In the genomic region with DNA sequence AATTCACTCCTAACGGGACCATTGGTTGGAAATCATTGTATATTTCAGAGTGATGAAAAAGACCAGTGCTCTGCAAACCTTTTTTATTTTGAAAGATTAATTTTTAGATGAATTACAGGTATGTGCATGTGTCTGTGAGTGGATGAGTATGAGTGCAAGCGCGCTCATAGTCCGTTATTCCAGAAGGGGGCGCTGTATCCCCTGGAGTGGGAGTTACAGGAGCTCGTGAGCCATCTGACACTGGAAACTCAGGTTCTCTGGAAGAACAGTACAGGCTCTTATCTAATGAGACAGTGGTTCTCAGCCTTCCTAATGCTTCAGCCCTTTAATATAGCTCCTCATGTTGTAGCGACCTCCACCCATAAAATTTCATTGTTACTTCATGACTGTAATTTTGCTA, we compare ENCODE assay signal across 19 mouse cellular contexts. TPM values are rescaled to one million over a fixed set of nuclear protein-coding genes. Genes with fewer than 3 reads are reported as not detected.
DNase-seq lines count a peak whose midpoint lies in the region; ATAC-seq and TF ChIP-seq lines count a peak whose summit lies in the region.
"Had no signal": no experiment of that assay in that cellular context is flagged by ENCODE, and none has a peak within 500 bp of the region (broad histone marks: within the 10 kb centered on the region; RNA-seq: fewer than 3 reads in every experiment).

No protein-coding gene starts in this region.

- WGBS in intestine, postnatal 0 days, result 78% methylated on average over 7 of the region's 7 CpGs
- WGBS in intestine, embryonic 16.5 days, result 75% methylated on average over 7 of the region's 7 CpGs

- ATAC-seq in intestine, postnatal 0 days, result no peak
- no peak for ATAC-seq in intestine, embryonic 16.5 days
- ATAC-seq: activated CD4-positive, CD25-positive, alpha-beta regulatory T cell, adult 4 months; forebrain, embryonic 15.5 days; hindbrain, embryonic 16.5 days; midbrain, embryonic 16.5 days had no signal

- H3K27ac ChIP-seq in intestine, postnatal 0 days (ENCODE audit: low read depth, low read length), result no peak overlapping the region
- no peak overlapping the region for H3K27ac ChIP-seq in intestine, embryonic 16.5 days (ENCODE audit: low read length)
- H3K27ac ChIP-seq: forebrain, embryonic 15.5 days; liver, embryonic 13.5 days; neural tube, embryonic 13.5 days had no signal

- H3K27me3 ChIP-seq in intestine, postnatal 0 days (replicated peaks; ENCODE audit: control insufficient read depth, insufficient read depth, low read length), result no peaks in the 10 kb centered on the region
- no peaks in the 10 kb centered on the region for H3K27me3 ChIP-seq in intestine, embryonic 16.5 days (replicated peaks; ENCODE audit: control insufficient read depth, insufficient read depth, low read length)
- H3K27me3 ChIP-seq: forebrain, embryonic 15.5 days; liver, embryonic 13.5 days; neural tube, embryonic 13.5 days had no signal

- H3K4me2 ChIP-seq in intestine, postnatal 0 days (replicated peaks; ENCODE audit: low read depth), result no peak overlapping the region
- H3K4me2 ChIP-seq in intestine, embryonic 16.5 days (ENCODE audit: low read depth, low read length), result no peak overlapping the region
- H3K4me2 ChIP-seq: forebrain, embryonic 15.5 days; liver, embryonic 13.5 days; neural tube, embryonic 13.5 days had no signal

- peak; percentile 32 for DNase-seq in thymus, postnatal 0 days (ENCODE audit: low spot score)
- DNase-seq in thymus, postnatal 25 days, result no peak
- DNase-seq in induced T-regulatory cell, adult 2 months (ENCODE audit: low read depth), result peak; percentile 27
- DNase-seq in Muller cell, postnatal 12 days (ENCODE audit: inconsistent ontology term), result no peak
- DNase-seq in natural killer cell, adult 2 months (ENCODE audit: low spot score in 2 of 2), result no peak
- DNase-seq in lung, postnatal 25 days (ENCODE audit: low spot score), result no peak
- DNase-seq: cerebellum, adult 18-20 months; heart, postnatal 14 days; layer of hippocampus, adult 9-11 months; liver, embryonic 13.5 days; lung, postnatal 4 days; right cerebral cortex, postnatal 14 days had no signal

- peak; percentile 24; the same call in 1 of the 2 replicates for TF ChIP-seq CTCF in intestine, postnatal 0 days (IDR thresholded peaks at IDR 0.05; ENCODE audit: low read depth)

- H3K4me3 ChIP-seq in intestine, postnatal 0 days (ENCODE audit: low read depth, low read length), result no peak overlapping the region
- H3K4me3 ChIP-seq in intestine, embryonic 16.5 days (ENCODE audit: low read length), result no peak overlapping the region
- H3K4me3 ChIP-seq: forebrain, embryonic 15.5 days; liver, embryonic 13.5 days; neural tube, embryonic 13.5 days had no signal

- H3K9ac ChIP-seq in intestine, postnatal 0 days (ENCODE audit: low read depth, low read length), result no peak overlapping the region
- H3K9ac ChIP-seq in intestine, embryonic 16.5 days (ENCODE audit: low read depth, low read length), result no peak overlapping the region
- H3K9ac ChIP-seq: forebrain, embryonic 15.5 days; liver, embryonic 13.5 days; neural tube, embryonic 13.5 days had no signal

- H3K4me1 ChIP-seq in intestine, postnatal 0 days (replicated peaks; ENCODE audit: control insufficient read depth, insufficient read depth, low read length), result no peaks in the 10 kb centered on the region
- no peaks in the 10 kb centered on the region for H3K4me1 ChIP-seq in intestine, embryonic 16.5 days (ENCODE audit: control insufficient read depth, insufficient read depth, low read length)
- H3K4me1 ChIP-seq: forebrain, embryonic 15.5 days; neural tube, embryonic 13.5 days had no signal

- H3K9me3 ChIP-seq in intestine, postnatal 0 days (ENCODE audit: control insufficient read depth), result 0 out of 2 replicates have a peak, but pooled peaks cover 4% of the 10 kb centered on the region
- H3K9me3 ChIP-seq in intestine, embryonic 16.5 days (ENCODE audit: control insufficient read depth, low read length), result no peaks in the 10 kb centered on the region
- H3K9me3 ChIP-seq: forebrain, embryonic 15.5 days; liver, embryonic 13.5 days had no signal

- H3K36me3 ChIP-seq in intestine, postnatal 0 days (ENCODE audit: control insufficient read depth, insufficient read depth), result no peaks in the 10 kb centered on the region
- no peaks in the 10 kb centered on the region for H3K36me3 ChIP-seq in intestine, embryonic 16.5 days (ENCODE audit: control insufficient read depth, insufficient read depth, low read length)
- H3K36me3 ChIP-seq: forebrain, embryonic 15.5 days; liver, embryonic 13.5 days; neural tube, embryonic 13.5 days had no signal

RNA-seq across cellular contexts. Expression of a gene that starts 22.0 kb away (rescaled TPM):
- polyA plus RNA-seq in intestine, postnatal 0 days (2015; fragmentation: Nextera tagmentation; extraction: Ambion mirVana), result 4.5 and 5.5 TPM in 2 replicates
- 8.0 and 8.6 TPM in 2 replicates for polyA plus RNA-seq in intestine, embryonic 16.5 days (2015; fragmentation: Nextera tagmentation; extraction: Ambion mirVana)
- polyA plus RNA-seq in thymus, postnatal 0 days (2015; fragmentation: Nextera tagmentation; extraction: Ambion mirVana), result 8.6 and 11.3 TPM in 2 replicates

RNA-seq across cellular contexts. Expression of a gene that starts 53.1 kb away (rescaled TPM):
- 25.1 and 26.3 TPM in 2 replicates for polyA plus RNA-seq in intestine, postnatal 0 days (2015; fragmentation: Nextera tagmentation; extraction: Ambion mirVana)
- 22.6 and 23.6 TPM in 2 replicates for polyA plus RNA-seq in intestine, embryonic 16.5 days (2015; fragmentation: Nextera tagmentation; extraction: Ambion mirVana)
- polyA plus RNA-seq in thymus, postnatal 0 days (2015; fragmentation: Nextera tagmentation; extraction: Ambion mirVana), result 28.2 and 29.7 TPM in 2 replicates

RNA-seq across cellular contexts. Expression of a gene that starts 53.8 kb away (rescaled TPM):
- 29.7 and 32.5 TPM in 2 replicates for polyA plus RNA-seq in intestine, postnatal 0 days (2015; fragmentation: Nextera tagmentation; extraction: Ambion mirVana)
- polyA plus RNA-seq in intestine, embryonic 16.5 days (2015; fragmentation: Nextera tagmentation; extraction: Ambion mirVana), result 41.8 and 42.5 TPM in 2 replicates
- 55.3 and 63.5 TPM in 2 replicates for polyA plus RNA-seq in thymus, postnatal 0 days (2015; fragmentation: Nextera tagmentation; extraction: Ambion mirVana)

Comparison
In these comparisons a context has a peak if more than half of its experiments do, and no peak if none do; other contexts are left out.
1. DNase-seq: peak in thymus, postnatal 0 days (single experiment) and induced T-regulatory cell, adult 2 months (single experiment); none in thymus, postnatal 25 days (single experiment), Muller cell, postnatal 12 days (single experiment), natural killer cell, adult 2 months (0 of 2) and lung, postnatal 25 days (single experiment).